Mouse (Mus musculus): ENCODE results near the gene Gpc2.

Gene Gpc2

GRCm38 (mm10) chr5:138262001-138262400, 17.8 kb downstream of the Gpc2 start:
- DNase-seq (ENCODE audit: low spot score in 2 of 2): no peak

- DNase-seq (ENCODE audit: low spot score in 2 of 2): no peak
These were observed 19.0 kb downstream of the Gpc2 start for GRCm38 (mm10) chr5:138260834-138261233.

- no peak for DNase-seq (ENCODE audit: low spot score in 2 of 2)
These were observed 19.8 kb downstream of the Gpc2 start for GRCm38 (mm10) chr5:138260051-138260450.

GRCm38 (mm10) chr5:138258993-138259392, 20.8 kb downstream of the Gpc2 start:
- no peak for DNase-seq (ENCODE audit: low spot score in 2 of 2)

GRCm38 (mm10) chr5:138258542-138258941, 21.3 kb downstream of the Gpc2 start:
- no peak for DNase-seq (ENCODE audit: low spot score in 2 of 2)

GRCm38 (mm10) chr5:138258078-138258477, 21.7 kb downstream of the Gpc2 start:
- no peak for DNase-seq (ENCODE audit: low spot score in 2 of 2)

- no peak for DNase-seq (ENCODE audit: low spot score in 2 of 2)
These were observed 22.2 kb downstream of the Gpc2 start for GRCm38 (mm10) chr5:138257585-138257978.

- DNase-seq (ENCODE audit: low spot score in 2 of 2): no peak
These were observed 22.7 kb downstream of the Gpc2 start for GRCm38 (mm10) chr5:138256966-138257584.

GRCm38 (mm10) chr5:138256094-138256467, 23.7 kb downstream of the Gpc2 start:
- DNase-seq (ENCODE audit: low spot score in 2 of 2): no peak

GRCm38 (mm10) chr5:138255353-138256093, 24.3 kb downstream of the Gpc2 start, which contains the start of gene Lamtor4:
Gene Lamtor4, plus strand, starts transcription at chr5:138255482.
- peak; percentile 96 to 99 for DNase-seq (ENCODE audit: low spot score in 2 of 2)

- no peak for DNase-seq (ENCODE audit: low spot score in 2 of 2)
These were observed 26.7 kb downstream of the Gpc2 start for GRCm38 (mm10) chr5:138253061-138253460.

- DNase-seq (ENCODE audit: low spot score in 2 of 2): no peak
These were observed 28.7 kb downstream of the Gpc2 start for GRCm38 (mm10) chr5:138251144-138251543.

GRCm38 (mm10) chr5:138241511-138241910, 38.3 kb downstream of the Gpc2 start:
- DNase-seq (ENCODE audit: low spot score in 2 of 2): no peak

- DNase-seq (ENCODE audit: low spot score in 2 of 2): no peak
These were observed 45.6 kb downstream of the Gpc2 start for GRCm38 (mm10) chr5:138234224-138234623.

GRCm38 (mm10) chr5:138233778-138234177, 46.0 kb downstream of the Gpc2 start:
- no peak for DNase-seq (ENCODE audit: low spot score in 2 of 2)

GRCm38 (mm10) chr5:138229511-138229910, 50.3 kb downstream of the Gpc2 start:
- DNase-seq (ENCODE audit: low spot score in 2 of 2): no peak

- no peak for DNase-seq (ENCODE audit: low spot score in 2 of 2)
These were observed 51.8 kb downstream of the Gpc2 start for GRCm38 (mm10) chr5:138228026-138228425.

GRCm38 (mm10) chr5:138227367-138227766, 52.4 kb downstream of the Gpc2 start:
- no peak for DNase-seq (ENCODE audit: low spot score in 2 of 2)

- DNase-seq (ENCODE audit: low spot score in 2 of 2): no peak
These were observed 53.3 kb downstream of the Gpc2 start for GRCm38 (mm10) chr5:138226491-138226890.

- no peak for DNase-seq (ENCODE audit: low spot score in 2 of 2)
These were observed 54.1 kb downstream of the Gpc2 start, which contains the start of gene Nxpe5 for GRCm38 (mm10) chr5:138225700-138226099. Gene Nxpe5, plus strand, starts transcription at chr5:138225898.
